Mouse (Mus musculus) lung, postnatal 4 days (tissue): ENCODE measurements around the gene Homer3.

Experiments
- DNase-seq, 2 experiments: peaks; one replicate each; pipeline ENCODE4 v3.0.0; 2021

Gene Homer3

GRCm38 (mm10) chr8:70282603-70283135, at the start of gene Homer3:
Gene Homer3, plus strand, starts transcription at chr8:70282827.
- DNase-seq = peak; percentile 96

GRCm38 (mm10) chr8:70233606-70234005, 49.0 kb upstream of the Homer3 start:
- no peak for DNase-seq

GRCm38 (mm10) chr8:70234080-70234780, 48.4 kb upstream of the Homer3 start, which contains the start of the genes Sugp2 and Armc6:
Gene Sugp2, plus strand, starts transcription at chr8:70234226.
Gene Armc6, minus strand, starts transcription at chr8:70234466.
- peak; percentile 96 to 97 for DNase-seq

- no peak for DNase-seq
Measured at GRCm38 (mm10) chr8:70234781-70235128, 47.9 kb upstream of the Homer3 start.

GRCm38 (mm10) chr8:70237842-70238241, 44.8 kb upstream of the Homer3 start:
- no peak for DNase-seq

- DNase-seq = peak; percentile 40 to 57
Measured at GRCm38 (mm10) chr8:70240642-70241041, 42.0 kb upstream of the Homer3 start.

GRCm38 (mm10) chr8:70246622-70247021, 36.0 kb upstream of the Homer3 start:
- no peak for DNase-seq

GRCm38 (mm10) chr8:70247841-70248240, 34.8 kb upstream of the Homer3 start:
- no peak for DNase-seq

GRCm38 (mm10) chr8:70254628-70255027, 28.0 kb upstream of the Homer3 start:
- DNase-seq = no peak

GRCm38 (mm10) chr8:70257456-70257855, 25.2 kb upstream of the Homer3 start:
- no peak for DNase-seq

GRCm38 (mm10) chr8:70258600-70258999, 24.0 kb upstream of the Homer3 start:
- DNase-seq = peak; percentile 23 to 64

GRCm38 (mm10) chr8:70259043-70259442, 23.6 kb upstream of the Homer3 start:
- no peak for DNase-seq

- no peak for DNase-seq
Measured at GRCm38 (mm10) chr8:70267674-70268073, 15.0 kb upstream of the Homer3 start.

- no peak for DNase-seq
Measured at GRCm38 (mm10) chr8:70268311-70268710, 14.3 kb upstream of the Homer3 start.

GRCm38 (mm10) chr8:70268799-70269565, 13.6 kb upstream of the Homer3 start:
- peak; percentile 44 to 60 for DNase-seq

- DNase-seq = peak; percentile 48 to 56
Measured at GRCm38 (mm10) chr8:70272949-70273348, 9.7 kb upstream of the Homer3 start.

- no peak for DNase-seq
Measured at GRCm38 (mm10) chr8:70274350-70274749, 8.3 kb upstream of the Homer3 start.

- DNase-seq = peak; percentile 57 to 80
Measured at GRCm38 (mm10) chr8:70276476-70276875, 6.2 kb upstream of the Homer3 start.

GRCm38 (mm10) chr8:70278175-70278574, 4.5 kb upstream of the Homer3 start:
- no peak for DNase-seq

- DNase-seq = no peak
Measured at GRCm38 (mm10) chr8:70279266-70279665, 3.4 kb upstream of the Homer3 start.

GRCm38 (mm10) chr8:70281001-70281400, 1.6 kb upstream of the Homer3 start:
- peak; percentile 36 to 59 for DNase-seq

- peak in 1 of 2 experiments; percentile 66 for DNase-seq
Measured at GRCm38 (mm10) chr8:70283136-70284077, 780 bp downstream of the Homer3 start.

- DNase-seq = no peak
Measured at GRCm38 (mm10) chr8:70284421-70284820, 1.8 kb downstream of the Homer3 start.
